Mouse (Mus musculus): ENCODE measurements at regions not wholly inside any gene's neighbourhood (a gene's known extent, or its start where the extent isn't known, plus 50 kb on each side); places are given as distances from the start of the nearest gene placed in this dataset.

- TF ChIP-seq CTCF (conservative IDR thresholded peaks at IDR 0.05; ENCODE audit: insufficient read depth, insufficient read length, low read depth, low read length) (no peak), POLR2A (IDR thresholded peaks at IDR 0.05; ENCODE audit: low read depth, low read length) (no peak)
Measured at GRCm38 (mm10) chr15:36400311-36400840, 607.2 kb downstream of the Zfp706 start.

Data from kidney, adult 2 months (tissue).